Mouse (Mus musculus) heart, postnatal 10 days (tissue): ENCODE measurements at regions not wholly inside any gene's neighbourhood (a gene's known extent, or its start where the extent isn't known, plus 50 kb on each side); places are given as distances from the start of the nearest gene placed in this dataset.

Source experiments
- DNase-seq, 2 experiments: peaks; one replicate each; pipeline ENCODE4 v3.0.0; 2021
- intact Hi-C: fragments of 180-260 bp; cut with DNase I; formaldehyde crosslinking; loops from one replicate; pipeline ENCODE4 v1.15.1; 2025

DNA sequence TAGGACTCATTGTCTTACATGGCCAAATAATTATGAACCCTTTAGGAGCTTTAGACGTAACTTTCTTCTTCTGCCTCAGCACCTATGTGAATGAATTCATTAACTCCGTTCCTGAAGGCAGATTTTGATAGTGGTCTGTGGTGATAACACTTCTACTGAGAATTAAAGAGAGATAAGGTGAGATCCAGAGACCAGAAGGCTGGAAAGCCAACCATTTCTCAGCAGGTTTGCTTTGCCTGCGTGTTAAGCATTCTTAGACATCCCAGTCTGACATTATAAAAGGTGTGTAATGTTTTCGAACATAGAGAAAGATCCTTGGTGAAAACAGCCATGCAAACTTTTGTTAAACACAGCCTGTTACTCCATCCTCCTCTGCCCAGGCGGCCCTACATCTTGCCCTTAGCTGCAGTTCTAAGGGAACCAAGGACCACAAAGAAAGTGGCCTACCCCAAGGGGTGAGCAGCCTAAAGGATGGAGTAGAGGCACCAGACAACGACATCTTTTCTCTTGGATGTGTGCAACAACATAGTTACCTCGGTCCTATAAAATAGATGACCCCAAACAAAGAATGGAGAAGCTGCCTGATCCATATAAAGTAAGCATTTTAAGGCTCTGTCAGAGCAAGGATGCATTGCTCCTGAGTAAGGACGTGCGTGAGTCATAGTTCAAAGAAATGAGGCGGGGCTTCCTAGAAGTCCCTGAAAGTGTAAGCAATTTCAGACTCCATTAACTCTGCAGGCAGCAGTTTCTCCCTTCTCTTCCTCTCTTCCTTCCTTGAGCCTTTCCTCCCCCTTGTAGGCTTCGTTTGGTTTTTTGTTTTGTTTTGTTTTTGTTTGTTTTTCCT is 55.1 kb upstream of the Xpr1 start:
- intact Hi-C loops = no loop called here

GRCm38 (mm10) chr1:155472956-155473646 is 55.9 kb upstream of the Xpr1 start:
- DNase-seq = no peak
- intact Hi-C loops = no loop called here

More for the DNA sequence above, 55.1 kb upstream of the Xpr1 start:
- no peak for DNase-seq

DNA sequence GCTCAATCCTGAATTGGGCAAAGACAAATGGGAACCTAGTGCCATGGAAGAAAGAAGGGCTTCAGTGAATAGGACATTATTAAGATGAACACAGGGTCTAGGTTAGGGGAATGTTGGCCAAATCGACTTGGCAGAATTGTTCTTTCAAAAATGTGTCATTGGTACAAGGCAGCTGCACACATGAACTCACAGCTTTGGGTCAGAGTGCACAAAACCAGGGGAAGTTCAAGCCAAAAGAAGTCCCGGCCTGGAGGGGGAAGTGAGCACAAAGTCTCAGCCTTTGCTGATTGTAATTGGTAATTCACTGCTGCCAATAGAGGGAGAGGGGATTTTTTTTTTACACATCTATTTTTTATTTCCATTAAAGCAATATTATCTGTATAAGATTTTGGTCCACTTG is 57.8 kb upstream of the Xpr1 start:
- intact Hi-C loops = no loop called here
- no peak for DNase-seq

GRCm38 (mm10) chr1:155476237-155476636 is 59.0 kb upstream of the Xpr1 start:
- intact Hi-C loops = no loop called here
- no peak for DNase-seq

DNA sequence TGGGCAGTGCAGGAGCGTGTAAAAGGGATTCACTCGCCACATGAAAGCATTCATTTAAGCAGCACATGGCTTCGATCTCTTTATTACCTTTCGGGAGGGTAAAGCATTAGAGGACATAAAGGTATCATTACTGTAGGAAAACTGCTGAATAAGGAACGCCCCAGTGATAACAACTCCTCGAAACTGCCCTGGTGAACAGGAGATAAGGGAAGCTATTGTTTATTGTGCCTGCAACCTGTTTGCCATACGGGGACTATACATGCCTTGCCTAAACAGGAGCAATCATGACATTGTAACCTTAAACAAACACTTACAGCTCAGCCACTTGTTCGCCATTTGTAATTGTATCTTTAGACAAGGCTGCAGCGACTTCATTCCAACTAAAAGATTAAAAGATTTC is 64.9 kb upstream of the Xpr1 start:
- no peak for DNase-seq
- intact Hi-C loops = no loop called here

GRCm38 (mm10) chr1:155482760-155483159 is 65.5 kb upstream of the Xpr1 start:
- intact Hi-C loops = no loop called here
- DNase-seq = no peak

DNA sequence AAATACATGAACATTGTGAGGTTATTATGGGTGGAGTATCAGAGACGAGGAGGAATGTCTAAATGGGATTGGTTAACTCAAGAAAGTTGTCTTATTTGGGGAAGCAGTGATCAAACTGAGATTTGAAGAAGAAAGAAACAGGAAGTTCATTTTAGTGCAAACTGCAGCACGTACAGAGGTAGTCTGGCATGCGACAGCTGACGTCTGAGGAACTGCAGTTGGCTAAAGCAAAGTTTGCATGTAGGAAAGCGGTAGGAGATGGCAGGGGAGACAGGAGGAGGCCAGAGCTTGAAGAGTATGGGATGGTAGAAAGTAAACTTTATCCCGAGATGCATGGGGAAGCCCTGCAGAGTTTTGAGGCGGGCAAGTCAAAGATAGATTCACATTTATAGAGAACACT is 66.5 kb upstream of the Xpr1 start:
- no peak for DNase-seq
- intact Hi-C loops = no loop called here

DNA sequence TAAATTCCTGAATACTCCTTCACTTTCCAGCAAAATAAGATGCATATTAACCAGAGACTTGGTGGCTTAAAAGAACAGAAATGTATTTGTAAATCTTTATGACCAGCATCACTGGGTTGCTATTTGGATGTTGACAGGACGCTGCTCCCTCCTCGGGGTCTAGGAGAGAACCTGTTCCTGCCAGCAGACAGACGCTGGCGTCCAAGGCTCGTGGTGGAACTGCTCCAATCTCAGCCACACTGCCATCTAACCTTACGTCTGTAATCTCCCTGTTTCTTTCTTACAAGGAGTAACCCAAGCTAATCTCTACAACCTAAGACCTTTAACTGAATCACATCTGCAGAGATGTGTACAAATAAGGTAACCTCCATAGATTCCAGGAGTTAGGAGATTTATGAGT is 70.1 kb upstream of the Acbd6 start:
- intact Hi-C loops = no loop called here
- no peak for DNase-seq

- intact Hi-C loops = no loop called here
- peak in 1 of 2 experiments; percentile 41 for DNase-seq
These were observed 68.8 kb upstream of the Acbd6 start for GRCm38 (mm10) chr1:155488966-155489661.

GRCm38 (mm10) chr1:155490131-155490530 is 67.8 kb upstream of the Acbd6 start:
- DNase-seq = no peak
- intact Hi-C loops = loop anchor here (5.0 kb wide), 1 partner anchor 73 kb away; the partner anchor contains the start of gene Xpr1

GRCm38 (mm10) chr1:155491205-155492026 is 66.5 kb upstream of the Acbd6 start:
- intact Hi-C loops = loop anchor here (5.0 kb wide), 1 partner anchor 74 kb away; the partner anchor contains the start of gene Xpr1
- peak in 1 of 2 experiments; percentile 34 for DNase-seq

DNA sequence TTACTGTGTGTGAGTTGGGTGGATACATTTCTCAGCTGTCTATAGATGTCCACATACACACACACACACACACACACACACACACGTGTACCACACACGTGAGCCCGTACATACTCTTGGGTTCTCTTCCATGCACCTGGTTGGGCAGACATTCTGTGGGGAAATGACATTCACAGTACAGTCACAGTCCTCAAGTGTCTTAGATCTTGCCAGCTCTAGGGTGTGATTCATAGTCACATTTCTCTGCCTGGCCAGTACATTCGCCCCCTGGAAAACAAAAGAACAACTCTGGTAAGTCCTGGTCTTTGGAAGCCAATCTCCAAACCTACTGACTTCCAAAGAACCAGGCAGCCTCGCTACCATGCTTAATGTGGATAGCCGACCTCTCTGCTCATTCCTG is 64.6 kb upstream of the Acbd6 start:
- DNase-seq = peak in 1 of 2 experiments; percentile 24
- intact Hi-C loops = loop anchor here (5.0 kb wide), 1 partner anchor 76 kb away; the partner anchor contains the start of gene Xpr1

DNA sequence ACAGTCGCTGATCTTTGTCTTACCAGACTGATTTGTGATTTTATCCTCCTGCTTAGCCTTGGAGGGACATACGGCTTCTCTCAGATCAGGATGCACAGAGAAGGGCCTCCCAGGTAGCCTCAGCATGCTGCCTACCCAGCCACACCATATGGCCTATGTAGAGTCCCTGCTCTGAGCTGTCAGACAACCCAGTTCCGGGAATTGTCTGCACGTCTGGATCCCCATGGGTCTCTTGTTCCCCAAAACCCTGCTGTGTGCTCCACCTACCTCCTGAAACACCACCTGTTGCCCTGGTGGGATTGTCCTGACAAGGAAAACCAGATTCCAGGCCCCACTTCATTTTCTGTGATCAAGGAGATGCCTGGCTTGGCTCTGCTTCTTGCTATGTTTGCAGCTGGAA is 64.1 kb upstream of the Acbd6 start:
- intact Hi-C loops = loop anchor here (5.0 kb wide), 1 partner anchor 76 kb away; the partner anchor contains the start of gene Xpr1

GRCm38 (mm10) chr1:155494347-155494746 is 63.6 kb upstream of the Acbd6 start:
- DNase-seq = no peak
- intact Hi-C loops = loop anchor here (5.0 kb wide), 1 partner anchor 77 kb away; the partner anchor contains the start of gene Xpr1

More for the DNA sequence above, 64.1 kb upstream of the Acbd6 start:
- DNase-seq = no peak

GRCm38 (mm10) chr1:155499735-155500134 is 58.2 kb upstream of the Acbd6 start:
- intact Hi-C loops = no loop called here
- DNase-seq = no peak

DNA sequence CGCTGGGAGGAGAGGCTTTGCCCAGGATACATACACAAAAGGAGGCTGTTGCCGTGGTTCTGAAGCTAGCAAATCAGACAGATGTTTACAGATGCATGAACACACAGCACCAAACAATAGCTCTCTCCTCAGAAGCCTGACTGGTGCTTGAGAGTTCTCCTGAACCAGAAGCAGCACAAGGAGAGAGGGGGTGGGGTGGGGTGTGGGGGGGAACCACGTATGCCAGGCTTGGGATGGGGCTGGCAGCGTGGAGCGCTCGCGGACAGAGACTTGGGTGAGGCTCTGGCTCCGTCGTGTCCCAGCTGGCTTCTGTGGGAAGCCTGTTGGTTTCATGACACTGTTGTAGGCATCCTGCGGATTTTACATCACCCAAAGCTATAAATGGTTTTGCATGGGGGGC is 55.1 kb upstream of the Acbd6 start:
- DNase-seq = no peak
- intact Hi-C loops = no loop called here

GRCm38 (mm10) chr1:155504581-155505328 is 53.2 kb upstream of the Acbd6 start:
- intact Hi-C loops = no loop called here
- DNase-seq = peak; percentile 78 to 80

GRCm38 (mm10) chr1:155505361-155506077 is 52.4 kb upstream of the Acbd6 start:
- intact Hi-C loops = no loop called here
- no peak for DNase-seq
